ENCODE assay signal across 7 mouse cellular contexts in the genomic region with DNA sequence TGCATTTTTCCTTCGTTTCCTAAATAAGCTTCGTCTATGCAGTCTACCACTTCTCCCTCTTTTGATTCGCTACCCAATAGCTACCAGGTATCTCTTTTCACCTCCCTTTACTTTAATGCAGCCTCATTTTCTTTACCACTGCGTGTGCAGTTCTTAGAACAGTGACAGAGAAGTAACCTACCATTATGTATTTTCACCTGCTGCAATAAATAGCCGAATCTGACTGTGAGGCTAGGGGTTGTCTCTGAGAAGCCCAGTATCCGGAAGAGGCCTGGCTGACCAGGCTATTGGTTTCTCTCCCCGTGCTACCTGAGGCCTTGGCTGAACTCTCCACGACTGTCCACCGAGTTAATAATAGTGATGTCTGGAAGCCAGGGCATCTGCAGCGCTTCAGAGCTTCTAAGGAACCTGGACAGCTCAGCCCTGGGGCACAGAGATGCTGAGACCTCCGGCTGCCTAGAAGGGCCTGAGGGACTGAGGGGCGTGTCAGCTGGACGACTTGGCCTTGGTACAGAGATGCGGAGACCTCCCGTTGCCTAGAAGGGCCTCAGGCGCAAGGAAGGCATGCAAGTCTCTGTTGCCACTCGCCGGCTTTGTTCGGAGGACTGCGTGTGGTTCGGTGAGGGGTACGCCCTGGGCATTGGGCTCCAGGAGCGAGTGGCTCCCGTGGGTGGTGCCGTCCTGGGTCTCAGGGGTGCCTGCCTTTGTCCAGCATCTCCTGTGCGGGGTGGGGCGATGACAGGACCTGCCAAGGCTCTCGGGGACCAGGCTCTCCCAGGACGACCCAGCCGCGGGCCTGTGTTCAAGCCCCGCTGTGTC. TPM values are rescaled to one million over a fixed set of nuclear protein-coding genes. Genes with fewer than 3 reads are reported as not detected.
DNase-seq lines count a peak whose midpoint lies in the region; ATAC-seq and TF ChIP-seq lines count a peak whose summit lies in the region.

No protein-coding gene starts in this region.

- peak; percentile 90 for DNase-seq in embryonic facial prominence, embryonic 14.5 days (ENCODE audit: low spot score)
- peak; percentile 37 to 53 for DNase-seq in heart, adult 2 months
- DNase-seq in kidney, adult 2 months, result peak; percentile 29
- DNase-seq in limb, embryonic 14.5 days (ENCODE audit: low spot score), result peak; percentile 72
- DNase-seq in midbrain, embryonic 14.5 days, result peak; percentile 91

- peak overlapping the region; percentile 69 for H3K4me2 ChIP-seq in embryonic facial prominence, embryonic 14.5 days (ENCODE audit: low read depth, low read length)
- H3K4me2 ChIP-seq in limb, embryonic 14.5 days (replicated peaks; ENCODE audit: low read depth, low read length, severe bottlenecking), result peak overlapping the region; percentile 58
- peak overlapping the region; percentile 69 for H3K4me2 ChIP-seq in midbrain, embryonic 14.5 days (ENCODE audit: low read length)
- H3K4me2 ChIP-seq in stomach, embryonic 16.5 days (ENCODE audit: low read depth, low read length), result peak overlapping the region; percentile 74

- WGBS in embryonic facial prominence, embryonic 14.5 days, result 11% methylated on average over 30 of the region's 32 CpGs
- 15% methylated on average over 32 of the region's 32 CpGs for WGBS in heart, adult 2 months
- WGBS in kidney, adult 2 months, result 13% methylated on average over 32 of the region's 32 CpGs
- 14% methylated on average over 32 of the region's 32 CpGs for WGBS in limb, embryonic 14.5 days
- 12% methylated on average over 32 of the region's 32 CpGs for WGBS in midbrain, embryonic 14.5 days
- whole genome bisulfite sequencing in stomach, embryonic 16.5 days, result 16% methylated on average over 32 of the region's 32 CpGs

- no peaks in the 10 kb centered on the region for H3K79me2 ChIP-seq in heart, adult 2 months (replicated peaks; ENCODE audit: control insufficient read depth, insufficient read depth, low read length)

- H3K27ac ChIP-seq in embryonic facial prominence, embryonic 14.5 days (replicated peaks; ENCODE audit: low read depth, low read length), result no peak overlapping the region
- H3K27ac ChIP-seq in heart, adult 2 months, result no peak overlapping the region
- H3K27ac ChIP-seq in kidney, adult 2 months (ENCODE audit: insufficient read depth, low read depth, low read length), result no peak overlapping the region
- H3K27ac ChIP-seq in limb, embryonic 14.5 days (replicated peaks; ENCODE audit: low read depth, low read length), result no peak overlapping the region
- H3K27ac ChIP-seq in midbrain, embryonic 14.5 days (replicated peaks; ENCODE audit: low read depth, low read length), result peak overlapping the region; percentile 72
- H3K27ac ChIP-seq in stomach, embryonic 16.5 days (ENCODE audit: low read length), result no peak overlapping the region

- TF ChIP-seq EP300 in heart, adult 2 months (IDR thresholded peaks at IDR 0.05; ENCODE audit: insufficient read depth, low read depth, low read length), result no peak

- peak overlapping the region; percentile 52 for H3K4me3 ChIP-seq in embryonic facial prominence, embryonic 14.5 days (ENCODE audit: low read depth, low read length)
- H3K4me3 ChIP-seq in heart, adult 2 months, result peak overlapping the region; percentile 54
- H3K4me3 ChIP-seq in kidney, adult 2 months (ENCODE audit: insufficient read depth, low read depth, low read length), result peak overlapping the region; percentile 66
- H3K4me3 ChIP-seq in limb, embryonic 14.5 days (replicated peaks; ENCODE audit: low read length), result peak overlapping the region; percentile 50
- H3K4me3 ChIP-seq in midbrain, embryonic 14.5 days (replicated peaks; ENCODE audit: low read depth, low read length), result peak overlapping the region; percentile 52
- peak overlapping the region; percentile 60 for H3K4me3 ChIP-seq in stomach, embryonic 16.5 days (replicated peaks; ENCODE audit: low read length)

- no peaks in the 10 kb centered on the region; the same call in 1 of the 2 replicates for H3K36me3 ChIP-seq in embryonic facial prominence, embryonic 14.5 days (ENCODE audit: control insufficient read depth, insufficient read depth, low read length)
- H3K36me3 ChIP-seq in heart, adult 2 months (ENCODE audit: control insufficient read depth, insufficient read depth, low read length), result no peaks in the 10 kb centered on the region
- no peaks in the 10 kb centered on the region for H3K36me3 ChIP-seq in kidney, adult 2 months (ENCODE audit: control insufficient read depth, insufficient read depth, low read length)
- H3K36me3 ChIP-seq in limb, embryonic 14.5 days (ENCODE audit: control insufficient read depth, insufficient read depth, low read length), result no peaks in the 10 kb centered on the region
- H3K36me3 ChIP-seq in midbrain, embryonic 14.5 days (ENCODE audit: control insufficient read depth, insufficient read depth, low read length), result peaks cover 10% of the 10 kb centered on the region; the same call in 1 of the 2 replicates
- no peaks in the 10 kb centered on the region for H3K36me3 ChIP-seq in stomach, embryonic 16.5 days (ENCODE audit: control insufficient read depth, insufficient read depth, low read length)

- intact Hi-C loops in heart, adult 2 months (cut with DNase I), result no loop called here

- TF ChIP-seq CTCF in heart, adult 2 months (IDR thresholded peaks at IDR 0.05), result no peak
- TF ChIP-seq CTCF in kidney, adult 2 months (conservative IDR thresholded peaks at IDR 0.05; ENCODE audit: insufficient read depth, insufficient read length, low read depth, low read length), result no peak

- no peaks in the 10 kb centered on the region for H3K27me3 ChIP-seq in embryonic facial prominence, embryonic 14.5 days (replicated peaks; ENCODE audit: control insufficient read depth, insufficient read depth, low read length)
- H3K27me3 ChIP-seq in heart, adult 2 months (ENCODE audit: control insufficient read depth, insufficient read depth, low read length), result no peaks in the 10 kb centered on the region
- no peaks in the 10 kb centered on the region for H3K27me3 ChIP-seq in kidney, adult 2 months (replicated peaks; ENCODE audit: control insufficient read depth, insufficient read depth, low read length)
- H3K27me3 ChIP-seq in limb, embryonic 14.5 days (ENCODE audit: control insufficient read depth, insufficient read depth, low read length), result no peaks in the 10 kb centered on the region
- no peaks in the 10 kb centered on the region for H3K27me3 ChIP-seq in midbrain, embryonic 14.5 days (ENCODE audit: control insufficient read depth, insufficient read depth, low read length)
- H3K27me3 ChIP-seq in stomach, embryonic 16.5 days (ENCODE audit: control insufficient read depth, insufficient read depth, low read length), result no peaks in the 10 kb centered on the region

- H3K4me1 ChIP-seq in embryonic facial prominence, embryonic 14.5 days (ENCODE audit: control insufficient read depth, insufficient read depth, low read length), result 0 out of 2 replicates have a peak, but pooled peaks cover 3% of the 10 kb centered on the region
- no peaks in the 10 kb centered on the region for H3K4me1 ChIP-seq in heart, adult 2 months (ENCODE audit: control insufficient read depth, insufficient read depth, low read length)
- no peaks in the 10 kb centered on the region; the same call in 1 of the 2 replicates for H3K4me1 ChIP-seq in kidney, adult 2 months (ENCODE audit: control insufficient read depth, insufficient read depth, low read length)
- no peaks in the 10 kb centered on the region for H3K4me1 ChIP-seq in limb, embryonic 14.5 days (ENCODE audit: control insufficient read depth, insufficient read depth, low read length)
- peaks cover 18% of the 10 kb centered on the region for H3K4me1 ChIP-seq in midbrain, embryonic 14.5 days (ENCODE audit: control insufficient read depth, insufficient read depth, low read length)
- H3K4me1 ChIP-seq in stomach, embryonic 16.5 days (ENCODE audit: control insufficient read depth, insufficient read depth, low read length), result 0 out of 2 replicates have a peak, but pooled peaks cover 4% of the 10 kb centered on the region

- ATAC-seq in cerebellum, adult (ENCODE audit: insufficient number of reproducible peaks, low FRiP score, low TSS enrichment), result peak; percentile 96
- peak; percentile 96 for ATAC-seq in embryonic facial prominence, embryonic 14.5 days (ENCODE audit: low read depth)
- peak; percentile 92 for ATAC-seq in limb, embryonic 14.5 days (ENCODE audit: low FRiP score, low read depth)
- ATAC-seq in midbrain, embryonic 14.5 days (ENCODE audit: low FRiP score, low TSS enrichment), result peak; percentile 95
- ATAC-seq in stomach, embryonic 16.5 days (ENCODE audit: insufficient read depth, low FRiP score), result peak; percentile 91

- no peak for TF ChIP-seq POLR2A in heart, adult 2 months (IDR thresholded peaks at IDR 0.05; ENCODE audit: insufficient read depth, low read depth, low read length)
- TF ChIP-seq POLR2A in kidney, adult 2 months (IDR thresholded peaks at IDR 0.05; ENCODE audit: low read depth, low read length), result no peak
- peak; percentile 50; the same call in 1 of the 2 replicates for TF ChIP-seq POLR2A in limb, embryonic 14.5 days (IDR thresholded peaks at IDR 0.05; ENCODE audit: borderline replicate concordance, extremely low read depth, insufficient read depth, insufficient read length)

- H3K9ac ChIP-seq in embryonic facial prominence, embryonic 14.5 days (ENCODE audit: low read depth, low read length), result peak overlapping the region; percentile 74
- peak overlapping the region; percentile 62 for H3K9ac ChIP-seq in heart, adult 2 months (ENCODE audit: low read depth, low read length)
- H3K9ac ChIP-seq in limb, embryonic 14.5 days (ENCODE audit: low read depth, low read length, severe bottlenecking), result peak overlapping the region; percentile 78
- H3K9ac ChIP-seq in midbrain, embryonic 14.5 days (replicated peaks; ENCODE audit: low read length), result peak overlapping the region; percentile 86
- peak overlapping the region; percentile 80 for H3K9ac ChIP-seq in stomach, embryonic 16.5 days (ENCODE audit: low read length)

- H3K9me3 ChIP-seq in embryonic facial prominence, embryonic 14.5 days (ENCODE audit: control insufficient read depth, low read length), result no peaks in the 10 kb centered on the region
- no peaks in the 10 kb centered on the region for H3K9me3 ChIP-seq in limb, embryonic 14.5 days (ENCODE audit: control insufficient read depth, low read length)
- H3K9me3 ChIP-seq in midbrain, embryonic 14.5 days (ENCODE audit: control insufficient read depth, low read length), result no peaks in the 10 kb centered on the region
- no peaks in the 10 kb centered on the region for H3K9me3 ChIP-seq in stomach, embryonic 16.5 days (replicated peaks; ENCODE audit: control insufficient read depth, low read length)

RNA-seq across cellular contexts. Expression of gene Zkscan7, which starts 17.4 kb away (rescaled TPM):
- polyA plus RNA-seq in embryonic facial prominence, embryonic 14.5 days (2014; fragmentation: Nextera tagmentation; extraction: Ambion mirVana), result 2.0 and 2.9 TPM in 2 replicates
- total RNA-seq in heart, adult 2 months (2021), result 1 to 10 TPM; 4.7 to 5.9 TPM
- polyA plus RNA-seq in heart, adult 2 months (2012; rRNA removed), result 2.6 and 4.1 TPM in 2 replicates
- 5.2 and 6.5 TPM in 2 replicates for polyA plus RNA-seq in kidney, adult 2 months (2012; rRNA removed)
- 9.1 and 9.3 TPM in 2 replicates for polyA plus RNA-seq in limb, embryonic 14.5 days (2012; rRNA removed)
- polyA plus RNA-seq in limb, embryonic 14.5 days (2014; fragmentation: Nextera tagmentation; extraction: Ambion mirVana), result 2.6 and 3.2 TPM in 2 replicates
- 2.1 and 2.7 TPM in 2 replicates for polyA plus RNA-seq in midbrain, embryonic 14.5 days (2014; fragmentation: Nextera tagmentation; extraction: Ambion mirVana)
- 4.8 and 4.9 TPM in 2 replicates for polyA plus RNA-seq in stomach, embryonic 16.5 days (2015; fragmentation: Nextera tagmentation; extraction: Ambion mirVana)

RNA-seq across cellular contexts. Expression of gene Zfp105, which starts 19.9 kb away (rescaled TPM):
- polyA plus RNA-seq in embryonic facial prominence, embryonic 14.5 days (2014; fragmentation: Nextera tagmentation; extraction: Ambion mirVana), result 15.5 and 18.1 TPM in 2 replicates
- total RNA-seq in heart, adult 2 months (2021), result 1 to 10 TPM; 1.7 to 2.1 TPM
- 0.86 and 0.91 TPM in 2 replicates for polyA plus RNA-seq in heart, adult 2 months (2012; rRNA removed)
- 0.67 and 0.91 TPM in 2 replicates for polyA plus RNA-seq in kidney, adult 2 months (2012; rRNA removed)
- 9.7 and 13.3 TPM in 2 replicates for polyA plus RNA-seq in limb, embryonic 14.5 days (2012; rRNA removed)
- polyA plus RNA-seq in limb, embryonic 14.5 days (2014; fragmentation: Nextera tagmentation; extraction: Ambion mirVana), result 17.4 and 18.8 TPM in 2 replicates
- 19.2 and 25.4 TPM in 2 replicates for polyA plus RNA-seq in midbrain, embryonic 14.5 days (2014; fragmentation: Nextera tagmentation; extraction: Ambion mirVana)
- 12.0 and 12.6 TPM in 2 replicates for polyA plus RNA-seq in stomach, embryonic 16.5 days (2015; fragmentation: Nextera tagmentation; extraction: Ambion mirVana)

RNA-seq across cellular contexts. Expression of gene Zfp445, which starts 37.1 kb away (rescaled TPM):
- 53.3 and 60.4 TPM in 2 replicates for polyA plus RNA-seq in embryonic facial prominence, embryonic 14.5 days (2014; fragmentation: Nextera tagmentation; extraction: Ambion mirVana)
- 100 to 1,000 TPM in 1 of 2 experiments, 10 to 100 TPM in 1; 64.6 to 100 TPM for total RNA-seq in heart, adult 2 months (2021)
- polyA plus RNA-seq in heart, adult 2 months (2012; rRNA removed), result 31.1 and 79.7 TPM in 2 replicates
- 26.9 and 30.0 TPM in 2 replicates for polyA plus RNA-seq in kidney, adult 2 months (2012; rRNA removed)
- polyA plus RNA-seq in limb, embryonic 14.5 days (2012; rRNA removed), result 117 and 119 TPM in 2 replicates
- 60.4 and 65.2 TPM in 2 replicates for polyA plus RNA-seq in limb, embryonic 14.5 days (2014; fragmentation: Nextera tagmentation; extraction: Ambion mirVana)
- polyA plus RNA-seq in midbrain, embryonic 14.5 days (2014; fragmentation: Nextera tagmentation; extraction: Ambion mirVana), result 71.5 and 112 TPM in 2 replicates
- polyA plus RNA-seq in stomach, embryonic 16.5 days (2015; fragmentation: Nextera tagmentation; extraction: Ambion mirVana), result 70.9 and 79.6 TPM in 2 replicates

RNA-seq across cellular contexts. Expression of gene 1110059G10Rik, which starts 47.9 kb away (rescaled TPM):
- polyA plus RNA-seq in embryonic facial prominence, embryonic 14.5 days (2014; fragmentation: Nextera tagmentation; extraction: Ambion mirVana), result 35.0 and 35.9 TPM in 2 replicates
- total RNA-seq in heart, adult 2 months (2021), result 10 to 100 TPM; 16.1 to 18.9 TPM
- polyA plus RNA-seq in heart, adult 2 months (2012; rRNA removed), result 3.0 and 5.3 TPM in 2 replicates
- 2.6 and 4.5 TPM in 2 replicates for polyA plus RNA-seq in kidney, adult 2 months (2012; rRNA removed)
- polyA plus RNA-seq in limb, embryonic 14.5 days (2012; rRNA removed), result 17.6 and 19.3 TPM in 2 replicates
- 34.5 and 38.0 TPM in 2 replicates for polyA plus RNA-seq in limb, embryonic 14.5 days (2014; fragmentation: Nextera tagmentation; extraction: Ambion mirVana)
- polyA plus RNA-seq in midbrain, embryonic 14.5 days (2014; fragmentation: Nextera tagmentation; extraction: Ambion mirVana), result 36.5 and 37.7 TPM in 2 replicates
- polyA plus RNA-seq in stomach, embryonic 16.5 days (2015; fragmentation: Nextera tagmentation; extraction: Ambion mirVana), result 27.4 and 32.7 TPM in 2 replicates

RNA-seq across cellular contexts. Expression of gene Kif15, which starts 47.9 kb away (rescaled TPM):
- 23.9 and 27.4 TPM in 2 replicates for polyA plus RNA-seq in embryonic facial prominence, embryonic 14.5 days (2014; fragmentation: Nextera tagmentation; extraction: Ambion mirVana)
- under 1 TPM; 0.13 to 0.34 TPM for total RNA-seq in heart, adult 2 months (2021)
- polyA plus RNA-seq in heart, adult 2 months (2012; rRNA removed), result 0.21 and 1.3 TPM in 2 replicates
- polyA plus RNA-seq in kidney, adult 2 months (2012; rRNA removed), result 0.42 and 0.53 TPM in 2 replicates
- polyA plus RNA-seq in limb, embryonic 14.5 days (2012; rRNA removed), result 44.9 and 60.3 TPM in 2 replicates
- 36.6 and 39.6 TPM in 2 replicates for polyA plus RNA-seq in limb, embryonic 14.5 days (2014; fragmentation: Nextera tagmentation; extraction: Ambion mirVana)
- polyA plus RNA-seq in midbrain, embryonic 14.5 days (2014; fragmentation: Nextera tagmentation; extraction: Ambion mirVana), result 8.0 and 13.6 TPM in 2 replicates
- 32.0 and 36.2 TPM in 2 replicates for polyA plus RNA-seq in stomach, embryonic 16.5 days (2015; fragmentation: Nextera tagmentation; extraction: Ambion mirVana)

Comparison
In these comparisons a context has a peak if more than half of its experiments do, and no peak if none do; other contexts are left out.
1. DNase-seq: peak in every context shown above with its lines; median percentile 91 in midbrain, embryonic 14.5 days; 90 in embryonic facial prominence, embryonic 14.5 days; 72 in limb, embryonic 14.5 days; 45 in heart, adult 2 months; 29 in kidney, adult 2 months.